Mouse (Mus musculus) G1E (cell line): ENCODE data around the gene Fkbp8. TPM values are rescaled to one million over a fixed set of nuclear protein-coding genes. Genes with fewer than 3 reads are reported as not detected.
"Not testable (repeated sequence)": the region's sequence is repeated elsewhere in the genome, so short reads cannot be mapped to it uniquely, and the experiment has no call there.

Experiments
- ATAC-seq: 2 replicates; pipeline ENCODE4 v1.8.0; 2016; ENCODE audit warnings: mild to moderate bottlenecking; ENCODE audit not compliant: insufficient number of reproducible peaks, poor library complexity, low FRiP score, severe bottlenecking; ENCODE audit errors: extremely low read depth
- DNase-seq: peaks from one replicate; pipeline ENCODE4 v3.0.0; 2012; ENCODE audit warnings: low spot score
- H3K27me3 ChIP-seq: 2 replicates; pipeline ENCODE4 v1.6.1; 2012; ENCODE audit warnings: mild to moderate bottlenecking, low read length, inconsistent platforms; ENCODE audit not compliant: insufficient read depth
- H3K36me3 ChIP-seq: replicated peaks from 2 replicates; pipeline ENCODE3; 2012; ENCODE audit warnings: mild to moderate bottlenecking, inconsistent platforms
- H3K4me1 ChIP-seq: 2 replicates; pipeline ENCODE4 v1.6.1; 2012; ENCODE audit warnings: low read depth, low read length, inconsistent platforms, mixed read lengths; ENCODE audit not compliant: insufficient read depth
- H3K4me3 ChIP-seq: 2 replicates; pipeline ENCODE4 v1.5.1; 2012; ENCODE audit warnings: low read depth, mild to moderate bottlenecking, inconsistent platforms, low read length, moderate library complexity, mixed read lengths
- H3K9me3 ChIP-seq: replicated peaks from 2 replicates; pipeline ENCODE4 v1.6.1; 2012; ENCODE audit warnings: inconsistent platforms
- CTCF ChIP-seq: IDR thresholded peaks from 2 replicates; pipeline ENCODE4 v1.5.1; 2012; ENCODE audit warnings: low read depth, low read length, inconsistent platforms, mixed read lengths
- GATA1 ChIP-seq: IDR thresholded peaks from 2 replicates; pipeline ENCODE4 v1.6.1; 2012; ENCODE audit warnings: borderline replicate concordance, low read length, inconsistent platforms, mixed read lengths
- GATA2 ChIP-seq: IDR thresholded peaks from 2 replicates; pipeline ENCODE4 v1.6.1; 2012; ENCODE audit warnings: low read depth, low read length, inconsistent platforms, borderline replicate concordance
- POLR2AphosphoS5 ChIP-seq: IDR thresholded peaks from 2 replicates; pipeline ENCODE4 v1.6.1; 2012; ENCODE audit warnings: low read depth, low read length, inconsistent platforms; ENCODE audit not compliant: insufficient replicate concordance
- TAL1 ChIP-seq: conservative IDR thresholded peaks from 2 replicates; pipeline ENCODE4 v1.6.1; 2012; ENCODE audit warnings: low read depth, low read length, inconsistent platforms, mixed read lengths
- polyA plus RNA-seq: library from polyadenylated mRNA; stranded (reverse); fragments of >175 nt; gene quantifications from 2 replicates; pipeline ENCODE4 v1.2.3, GENCODE M21; 2012
- total RNA-seq, 2 experiments: library from RNA; stranded (forward) in 1 of 2; stranded (reverse) in 1 of 2; fragments of 200-1000 nt in 1 of 2; fragments of >200 nt in 1 of 2; fragmentation: Nextera tagmentation in 1 of 2; gene quantifications; 2 replicates each; pipeline ENCODE4 v1.2.3; 2014 to 2017

Fkbp8 gene
- total and polyA plus RNA-seq, 3 experiments = 206 to 939 (median 232) TPM

DNA sequence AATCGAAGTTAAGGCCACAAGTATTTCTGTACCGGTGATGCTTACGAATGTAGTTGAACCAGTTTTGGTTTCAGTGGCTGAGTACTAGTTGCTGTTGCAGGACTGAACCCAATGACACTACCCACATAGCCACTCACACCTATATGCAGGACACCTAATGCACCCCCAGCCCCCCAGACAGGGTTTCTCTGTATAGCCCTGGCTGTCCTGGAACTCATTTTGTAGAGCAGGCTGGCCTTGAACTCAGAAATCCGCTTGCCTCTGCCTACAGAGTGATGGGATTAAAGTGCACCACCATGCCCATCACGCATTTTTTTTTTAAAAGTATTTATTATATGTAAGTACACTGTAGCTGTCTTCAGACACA, 20.5 kb upstream of the Fkbp8 start:
- TF ChIP-seq TAL1 (no peak), POLR2AphosphoS5 (peak; percentile 81; the same call in 1 of the 2 replicates), GATA1 (no peak)
- H3K36me3 ChIP-seq = peaks cover 70% of the 10 kb centered on the region
- H3K4me1 ChIP-seq = peaks cover 66% of the 10 kb centered on the region
- peak overlapping the region; percentile 81; the same call in 1 of the 2 replicates for H3K4me3 ChIP-seq
- DNase-seq (no peak), ATAC-seq (no peak)
- H3K9me3 ChIP-seq = no peaks in the 10 kb centered on the region
- H3K27me3 ChIP-seq = no peaks in the 10 kb centered on the region

DNA sequence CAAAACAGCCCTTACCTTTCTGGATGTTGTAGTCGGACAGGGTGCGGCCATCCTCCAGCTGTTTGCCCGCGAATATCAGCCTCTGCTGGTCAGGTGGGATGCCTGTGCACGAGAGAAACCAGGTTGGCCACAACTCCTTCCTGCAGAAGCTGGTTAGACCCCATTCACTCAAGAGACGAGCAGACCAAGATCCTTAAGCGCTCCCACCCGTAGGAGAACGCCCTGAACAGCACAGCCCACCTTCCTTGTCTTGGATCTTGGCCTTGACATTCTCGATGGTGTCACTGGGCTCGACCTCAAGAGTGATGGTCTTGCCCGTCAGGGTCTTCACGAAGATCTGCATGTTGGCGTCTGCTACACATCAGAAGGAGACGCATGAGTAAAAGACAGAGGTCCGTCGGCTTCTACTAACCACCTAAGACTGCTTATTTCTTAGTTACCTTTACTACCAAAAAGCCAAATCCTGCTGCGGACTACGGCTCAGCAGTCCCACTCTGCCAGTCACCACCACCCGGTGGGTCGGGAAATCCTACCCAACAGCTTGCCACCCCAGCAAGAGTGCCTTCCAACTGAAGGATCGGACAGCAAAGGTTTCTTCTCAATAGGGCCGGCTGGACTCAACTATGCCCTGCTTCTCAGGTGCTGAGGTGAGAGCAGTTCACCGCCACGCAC, 18.1 kb upstream of the Fkbp8 start:
- TF ChIP-seq POLR2AphosphoS5 = peak; percentile 57; the same call in 1 of the 2 replicates
- no peak for TF ChIP-seq GATA1
- Histone ChIP-seq H3K4me3 (peak overlapping the region; percentile 92), H3K4me1 (peaks cover 69% of the 10 kb centered on the region), H3K9me3 (no peaks in the 10 kb centered on the region), H3K27me3 (no peaks in the 10 kb centered on the region), H3K36me3 (peaks cover 71% of the 10 kb centered on the region)
- DNase-seq = no peak
- ATAC-seq = no peak

DNA sequence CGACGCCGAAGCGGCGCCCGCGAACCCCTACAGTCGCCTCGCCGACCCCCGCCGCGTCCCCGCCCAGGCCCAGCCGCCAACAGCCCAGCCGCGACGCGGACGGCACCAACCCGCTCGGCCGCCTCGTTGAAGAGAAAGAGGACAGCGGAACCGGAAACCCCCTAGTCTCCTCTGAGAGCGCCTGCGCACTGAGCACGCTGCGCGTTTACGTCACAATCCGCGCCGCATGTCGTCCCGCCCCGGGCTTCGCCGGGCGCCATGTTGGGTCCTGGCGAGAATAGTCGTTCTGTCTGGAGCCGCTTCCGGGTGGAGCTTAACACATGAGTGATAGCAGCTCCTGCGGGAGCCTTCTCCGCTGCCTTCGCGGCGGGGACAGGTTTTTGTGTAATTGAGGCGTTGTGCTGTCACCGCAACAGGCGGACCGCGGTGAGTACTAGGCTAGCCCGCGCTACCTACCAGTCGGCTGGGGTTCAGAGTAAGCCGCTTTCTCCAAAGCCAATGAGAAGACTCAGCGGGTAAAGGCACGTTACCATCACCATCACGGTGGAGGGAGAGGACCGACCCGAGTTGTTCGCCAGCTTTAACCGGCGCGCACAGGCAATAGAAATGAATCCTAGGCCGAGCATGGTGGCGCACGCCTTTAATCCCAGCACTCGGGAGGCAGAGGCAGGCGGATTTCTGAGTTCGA, 17.2 kb upstream of the Fkbp8 start, which contains the start of gene Uba52:
TSS of gene Uba52 (minus strand) at position 574 of the 688 bp plus-strand sequence.
- Histone ChIP-seq H3K4me3 (peak within 1 kb of the TSS; percentile 92), H3K36me3 (peaks cover 71% of the 10 kb centered on the region), H3K9me3 (no peaks in the 10 kb centered on the region), H3K27me3 (no peaks in the 10 kb centered on the region), H3K4me1 (peaks cover 66% of the 10 kb centered on the region)
- peak; percentile 46 for ATAC-seq
- DNase-seq = peak; percentile 89
- TF ChIP-seq POLR2AphosphoS5 = no peak
- no peak for TF ChIP-seq TAL1
- TF ChIP-seq CTCF = no peak
- TF ChIP-seq GATA1 = no peak
- no peak for TF ChIP-seq GATA2

DNA sequence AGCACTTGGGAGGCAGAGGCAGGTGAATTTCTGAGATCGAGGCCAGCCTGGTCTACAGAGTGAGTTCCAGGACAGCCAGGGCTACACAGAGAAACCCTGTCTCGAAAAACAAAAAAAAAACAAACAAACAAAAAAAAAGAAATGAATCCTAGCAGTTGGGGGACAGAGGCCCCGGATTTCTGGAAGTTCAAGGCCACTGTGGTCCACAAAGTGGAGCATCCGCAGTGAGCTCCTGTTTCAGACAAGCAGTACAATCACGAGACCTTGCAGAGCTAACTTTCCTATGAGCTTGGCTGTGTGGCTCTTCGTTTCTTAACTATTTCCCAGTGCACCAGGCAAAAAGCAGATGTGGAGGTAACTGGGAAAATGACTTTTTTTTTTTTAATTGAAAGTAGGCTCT, 16.4 kb upstream of the Fkbp8 start:
- H3K27me3 ChIP-seq, DNase-seq, ATAC-seq, H3K9me3 ChIP-seq: not testable (repeated sequence)
- Histone ChIP-seq H3K4me3 (peak overlapping the region; percentile 92), H3K4me1 (peaks cover 61% of the 10 kb centered on the region), H3K36me3 (peaks cover 73% of the 10 kb centered on the region)

DNA sequence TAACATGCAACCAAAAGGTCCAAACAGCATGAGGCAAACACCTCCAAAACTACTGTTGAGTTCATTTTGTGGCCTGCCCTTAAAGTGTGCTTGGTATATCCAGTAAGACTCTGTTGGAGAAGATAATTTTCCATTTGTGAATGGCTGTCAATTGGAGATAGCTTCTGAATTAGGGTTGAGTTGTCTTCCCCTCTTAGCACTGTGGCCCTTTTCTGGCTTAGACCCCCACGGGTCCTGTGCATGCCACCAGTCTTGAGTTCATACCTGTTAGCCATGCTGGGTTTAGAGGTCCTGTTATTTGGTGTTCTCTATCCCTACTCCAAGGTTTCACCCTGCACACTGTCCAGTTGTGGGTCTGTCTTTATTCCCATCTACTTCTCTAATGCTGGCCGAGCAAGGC, 15.8 kb upstream of the Fkbp8 start:
- DNase-seq (no peak), ATAC-seq (no peak)
- Histone ChIP-seq H3K27me3 (no peaks in the 10 kb centered on the region), H3K36me3 (peaks cover 79% of the 10 kb centered on the region), H3K9me3 (no peaks in the 10 kb centered on the region), H3K4me1 (peaks cover 65% of the 10 kb centered on the region), H3K4me3 (peak overlapping the region; percentile 3; the same call in 1 of the 2 replicates)
- TF ChIP-seq GATA1 (no peak), POLR2AphosphoS5 (peak; percentile 71; the same call in 1 of the 2 replicates)

DNA sequence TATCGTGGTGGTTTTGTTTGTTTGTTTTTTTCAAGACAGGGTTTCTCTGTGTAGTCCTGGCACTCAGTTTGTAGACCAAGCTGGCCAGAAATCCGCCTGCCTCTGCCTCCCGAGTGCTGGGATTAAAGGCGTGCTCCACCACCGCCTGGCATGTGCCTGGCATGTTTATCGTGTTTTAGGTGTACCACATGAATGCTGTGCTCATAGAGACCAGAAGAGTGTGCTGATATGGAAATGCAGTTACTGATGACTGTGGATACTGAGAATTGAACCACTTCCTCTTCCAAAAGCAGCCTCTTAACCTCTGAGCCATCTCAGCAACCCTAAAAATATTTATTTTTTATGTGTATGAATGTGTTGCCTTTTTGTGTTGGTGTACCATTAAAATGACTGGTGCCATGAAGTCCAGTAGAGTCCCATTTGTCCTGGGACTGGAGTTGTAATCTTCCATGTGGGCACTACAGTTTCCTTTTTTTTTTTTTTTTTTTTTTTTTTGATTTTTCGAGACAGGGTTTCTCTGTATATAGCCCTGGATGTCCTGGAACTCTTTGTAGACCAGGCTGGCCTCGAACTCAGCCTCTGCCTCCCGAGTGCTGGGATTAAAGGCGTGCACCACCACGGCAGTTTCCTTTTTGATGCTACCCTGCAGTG, 15.1 kb upstream of the Fkbp8 start:
- no peaks in the 10 kb centered on the region for H3K9me3 ChIP-seq
- DNase-seq (no peak), ATAC-seq (no peak)
- TF ChIP-seq TAL1 (0 out of 2 replicates have a peak, but pooled peaks have one; percentile 16), POLR2AphosphoS5 (no peak)
- peaks cover 60% of the 10 kb centered on the region for H3K4me1 ChIP-seq
- H3K36me3 ChIP-seq = peaks cover 78% of the 10 kb centered on the region
- H3K27me3 ChIP-seq = no peaks in the 10 kb centered on the region
- peak overlapping the region; percentile 47; the same call in 1 of the 2 replicates for H3K4me3 ChIP-seq

DNA sequence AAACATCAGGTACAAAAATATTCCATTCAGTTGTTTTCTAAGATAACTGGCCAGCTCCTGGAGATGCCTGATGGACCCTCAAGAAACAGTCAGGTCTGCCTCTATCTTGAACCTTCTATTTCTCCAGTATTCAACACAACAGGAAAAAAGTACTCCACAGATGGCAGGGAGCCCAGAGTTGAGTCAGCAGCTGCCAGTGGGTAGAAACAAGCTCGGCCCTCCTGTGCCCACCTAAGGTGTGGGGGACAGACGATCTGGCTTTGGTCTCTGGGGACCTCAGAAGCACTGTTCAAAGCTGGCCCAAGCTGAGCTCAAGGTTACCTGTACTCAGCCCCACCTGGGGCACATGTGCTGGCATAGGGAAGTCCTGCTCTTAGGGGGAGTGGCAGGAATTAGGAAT, 14.1 kb upstream of the Fkbp8 start:
- peaks cover 62% of the 10 kb centered on the region for H3K4me1 ChIP-seq
- no peak for ATAC-seq
- peaks cover 78% of the 10 kb centered on the region for H3K36me3 ChIP-seq
- no peak overlapping the region for H3K4me3 ChIP-seq
- H3K9me3 ChIP-seq = no peaks in the 10 kb centered on the region
- TF ChIP-seq CTCF (no peak), POLR2AphosphoS5 (no peak)
- no peak for DNase-seq
- no peaks in the 10 kb centered on the region for H3K27me3 ChIP-seq
